Mouse (Mus musculus) lung, postnatal 10 days (tissue): Measurements from ENCODE around the gene Popdc3.
A peak's percentile ranks its signal among the peaks of the same experiment; 100 is the strongest.
"Not testable (repeated sequence)": the region's sequence is repeated elsewhere in the genome, so short reads cannot be mapped to it uniquely, and the experiment has no call there.

Source experiments
- DNase-seq: peaks from one replicate; pipeline ENCODE4 v3.0.0; 2021

The Popdc3 gene

DNA sequence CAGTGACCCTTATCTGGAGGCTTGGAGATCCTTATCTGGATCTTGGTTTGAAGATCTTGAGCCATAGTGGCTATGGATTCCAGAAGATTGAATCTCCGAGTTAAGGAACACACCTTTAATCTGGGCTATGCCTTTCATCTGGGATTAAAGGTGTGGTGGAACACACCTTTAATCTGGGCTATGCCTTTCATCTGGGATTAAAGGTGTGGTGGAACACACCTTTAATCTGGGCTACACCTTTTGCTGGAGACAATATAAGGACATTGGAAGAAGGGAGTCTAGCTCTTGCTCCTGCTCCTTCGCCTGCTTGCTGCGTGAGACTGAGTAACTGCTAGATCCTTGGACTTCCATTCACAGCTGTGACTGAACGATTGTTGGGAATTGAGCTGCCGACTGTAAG lies at the start of gene Popdc3:
Gene Popdc3 (plus strand): TSS at position 301 of the 400 bp plus-strand sequence.
- DNase-seq, result not testable (repeated sequence)

- DNase-seq, result peak; percentile 49
Measured at GRCm38 (mm10) chr10:45129105-45129504, 48.8 kb upstream of the Popdc3 start.

DNA sequence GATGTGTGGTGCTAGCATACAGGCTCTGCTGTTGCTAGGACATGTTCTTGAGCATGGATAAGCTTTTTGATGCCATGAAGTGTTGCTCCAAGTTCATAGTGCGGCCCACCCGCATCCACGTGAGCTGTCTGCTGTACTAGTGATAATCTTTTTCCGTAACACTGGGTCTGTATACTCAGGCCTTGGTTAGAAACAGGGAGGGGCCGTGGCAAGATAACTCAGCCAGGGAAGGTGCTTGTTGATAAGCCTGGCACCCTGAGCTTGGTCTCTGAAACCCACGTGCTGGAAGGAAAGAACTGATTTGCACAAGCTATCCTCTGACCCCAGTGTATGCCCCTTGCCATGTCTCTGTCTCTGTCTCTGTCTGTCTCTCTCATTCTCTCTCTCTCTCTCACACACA lies 47.9 kb upstream of the Popdc3 start:
- no peak for DNase-seq

DNA sequence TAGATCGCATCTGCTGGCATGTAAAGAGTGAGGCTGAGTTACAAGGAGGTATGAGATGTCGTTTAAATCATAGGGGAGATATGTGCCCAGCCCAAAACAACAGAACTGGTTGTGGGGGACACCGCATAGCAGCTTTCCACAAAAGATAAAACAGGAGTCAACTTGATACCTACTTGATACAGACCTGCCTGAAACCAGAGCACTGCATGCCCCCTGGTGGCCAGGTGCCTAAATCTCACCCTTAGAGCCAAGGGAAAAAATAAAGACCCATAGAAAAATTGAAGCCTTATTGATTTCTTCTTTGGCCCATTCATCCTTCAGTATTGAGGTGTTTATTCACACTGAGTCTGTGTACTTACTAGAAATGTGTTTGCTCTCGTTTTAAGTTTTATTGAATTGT lies 45.5 kb upstream of the Popdc3 start:
- DNase-seq, result peak; percentile 49

DNA sequence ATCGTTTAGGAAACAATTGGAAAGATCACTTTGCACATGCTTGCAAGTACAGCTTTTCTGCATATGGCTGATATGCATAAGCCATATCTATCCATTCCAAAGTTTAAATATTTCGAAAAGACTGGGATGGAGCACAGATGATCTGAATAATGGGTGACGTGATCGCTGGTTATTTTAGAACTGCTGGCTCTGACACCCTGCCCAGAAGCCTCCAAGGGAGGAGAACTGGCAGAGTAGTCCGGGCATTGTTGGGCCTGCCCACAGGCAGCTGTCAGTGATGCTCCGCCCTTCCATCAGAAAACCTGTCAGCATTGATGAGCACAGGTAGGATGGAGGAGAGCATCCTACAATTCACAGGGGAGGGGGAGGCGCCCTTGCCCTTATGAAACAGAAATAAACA lies 41.1 kb upstream of the Popdc3 start:
- DNase-seq, result no peak

DNA sequence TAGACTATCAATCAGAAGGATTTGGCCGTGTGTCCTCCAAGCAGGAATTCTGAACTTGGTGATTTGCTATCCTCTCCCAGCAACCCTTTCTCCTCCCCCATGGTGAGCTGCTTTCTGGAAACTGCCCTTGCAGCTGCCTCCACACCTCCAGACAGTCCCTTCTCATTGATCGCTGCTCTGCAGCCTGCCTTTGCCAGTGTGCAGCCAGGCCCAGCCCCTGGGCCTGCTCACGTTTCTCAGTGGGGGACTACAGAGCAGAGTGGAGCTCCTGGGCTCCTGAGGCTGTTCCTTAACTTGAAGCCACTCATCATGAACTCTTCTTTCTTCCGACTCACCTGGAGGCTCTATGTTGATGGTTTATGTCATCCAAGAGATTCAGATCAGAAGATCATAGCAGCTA lies 38.0 kb upstream of the Popdc3 start:
- no peak for DNase-seq

GRCm38 (mm10) chr10:45140474-45141212 lies 37.3 kb upstream of the Popdc3 start:
- no peak for DNase-seq

- no peak for DNase-seq
Measured at GRCm38 (mm10) chr10:45142359-45142758, 35.5 kb upstream of the Popdc3 start.

DNA sequence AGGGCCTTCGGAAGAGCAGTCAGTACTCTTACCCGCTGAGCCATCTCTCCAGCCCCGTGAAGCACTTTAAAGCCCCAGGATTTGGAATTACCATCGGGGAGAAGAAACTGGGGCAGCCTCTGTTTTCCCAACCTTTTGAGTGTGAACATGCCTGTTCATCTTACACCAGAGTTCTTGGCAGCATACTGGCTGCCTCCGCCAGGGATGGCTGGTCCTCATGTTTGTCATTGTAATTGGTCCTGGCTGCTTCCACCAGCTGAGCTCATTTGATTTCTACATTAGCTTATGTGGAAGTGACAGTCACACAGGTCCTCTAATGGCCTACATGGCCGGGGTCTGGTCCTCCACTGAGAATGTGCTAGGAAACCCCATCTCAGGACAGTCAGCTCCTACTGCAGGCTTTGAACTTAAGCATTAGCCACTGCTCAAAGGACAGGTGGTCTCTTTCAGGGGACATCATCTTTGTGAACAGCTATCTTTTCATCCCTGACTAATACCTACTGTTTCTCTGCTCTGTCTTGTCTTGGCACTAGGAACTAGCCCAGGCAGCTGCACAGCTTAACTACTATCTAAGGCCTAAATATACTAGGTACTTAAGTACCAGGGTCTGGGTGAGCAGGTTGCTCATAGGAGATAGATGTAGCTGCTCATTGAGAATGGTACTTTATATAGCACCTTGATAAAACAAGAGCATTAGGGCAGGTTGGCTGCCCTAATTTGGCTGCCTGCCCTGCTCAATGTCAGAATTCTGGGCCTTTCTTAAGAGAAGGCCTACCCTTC lies 33.7 kb upstream of the Popdc3 start:
- no peak for DNase-seq

- DNase-seq, result no peak
Measured at GRCm38 (mm10) chr10:45146821-45147220, 31.1 kb upstream of the Popdc3 start.

GRCm38 (mm10) chr10:45151137-45151536 lies 26.8 kb upstream of the Popdc3 start:
- no peak for DNase-seq

DNA sequence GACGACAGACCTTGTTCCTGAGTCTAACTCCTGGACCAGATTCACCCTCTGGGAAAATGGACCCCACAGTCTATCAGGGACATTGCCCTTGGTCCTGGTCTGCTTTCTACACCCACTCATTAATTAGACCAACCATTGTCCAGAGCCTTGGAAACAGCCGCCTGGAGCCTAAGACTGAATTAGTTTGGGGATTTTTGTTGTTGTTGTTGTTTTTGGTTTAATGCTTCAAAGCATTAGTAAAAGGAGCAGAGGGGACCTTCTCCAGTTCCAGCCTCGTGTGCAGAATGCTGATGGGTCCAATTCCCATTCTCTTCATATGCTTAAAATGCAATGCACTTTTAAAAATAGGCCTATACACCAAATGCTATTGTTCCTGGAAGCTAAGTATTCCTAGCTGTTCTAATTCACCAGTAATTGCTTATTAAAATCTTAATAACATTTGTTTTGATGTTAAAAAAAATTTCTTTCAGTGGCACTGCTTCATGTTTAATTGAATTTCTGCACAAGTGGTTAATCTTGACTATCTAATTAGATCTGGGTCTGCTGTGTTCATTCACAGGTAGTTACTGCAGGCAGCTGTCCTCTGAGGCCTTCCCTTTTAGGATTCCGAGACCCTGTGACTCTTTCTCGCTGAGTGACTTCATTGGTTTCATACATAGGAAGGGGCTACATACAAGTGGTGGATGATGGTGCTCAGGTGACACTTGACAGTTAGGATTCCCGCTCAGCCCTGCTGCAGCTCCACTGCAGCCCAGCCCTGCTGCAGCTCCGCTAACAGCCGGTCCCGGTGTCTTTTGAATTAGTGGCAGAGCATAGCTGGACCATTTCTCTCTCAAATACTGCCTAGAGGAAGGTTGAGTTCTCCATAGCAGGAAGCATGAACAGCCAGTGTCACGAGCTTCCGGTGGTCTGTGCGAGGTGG lies 25.9 kb upstream of the Popdc3 start:
- DNase-seq, result no peak

DNA sequence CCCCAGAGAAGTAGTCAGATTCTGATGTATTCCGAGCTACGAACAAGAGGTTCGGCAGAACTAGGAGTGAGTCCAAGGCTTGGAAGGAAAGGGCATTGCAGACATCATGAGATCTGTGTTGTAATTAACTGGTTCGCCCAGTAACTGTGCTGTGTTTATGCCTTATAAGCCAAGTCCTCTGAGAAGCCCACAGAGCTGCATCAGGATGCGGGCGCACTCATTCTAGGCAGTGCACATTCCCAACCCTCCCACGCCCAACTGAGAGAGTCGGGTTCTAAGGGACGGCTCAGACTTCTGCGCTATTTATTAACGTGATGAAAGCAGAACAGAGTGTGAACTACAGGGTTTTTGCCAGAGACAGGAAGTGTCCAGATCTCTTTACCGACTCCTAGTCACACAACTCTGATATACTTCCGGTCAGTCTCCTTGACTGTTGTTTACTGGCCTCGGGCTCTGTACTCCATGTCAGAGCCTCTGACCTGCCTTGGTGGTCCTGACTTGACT lies 23.3 kb upstream of the Popdc3 start:
- DNase-seq, result peak; percentile 26

- DNase-seq, result no peak
Measured at GRCm38 (mm10) chr10:45165851-45166250, 12.0 kb upstream of the Popdc3 start.

DNA sequence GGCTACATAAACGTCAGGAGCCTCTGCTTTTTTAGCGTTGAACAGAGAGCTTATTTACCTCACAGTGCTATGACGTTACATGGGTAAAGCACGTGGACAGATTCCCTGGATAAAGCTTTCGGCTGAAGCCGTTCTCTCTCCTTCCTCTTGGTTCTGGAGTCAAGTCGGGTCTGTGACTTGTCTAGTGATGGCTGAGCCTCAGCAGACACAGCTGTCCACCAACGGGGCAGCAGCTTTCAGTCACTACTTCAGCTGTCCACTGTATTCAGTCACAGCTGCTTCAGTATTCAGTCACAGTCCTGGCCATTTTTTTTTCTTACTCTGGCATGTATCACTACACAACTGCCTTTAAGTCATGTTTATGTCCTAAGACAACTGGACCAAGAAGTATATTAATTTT lies 4.0 kb upstream of the Popdc3 start:
- DNase-seq, result peak; percentile 3

DNA sequence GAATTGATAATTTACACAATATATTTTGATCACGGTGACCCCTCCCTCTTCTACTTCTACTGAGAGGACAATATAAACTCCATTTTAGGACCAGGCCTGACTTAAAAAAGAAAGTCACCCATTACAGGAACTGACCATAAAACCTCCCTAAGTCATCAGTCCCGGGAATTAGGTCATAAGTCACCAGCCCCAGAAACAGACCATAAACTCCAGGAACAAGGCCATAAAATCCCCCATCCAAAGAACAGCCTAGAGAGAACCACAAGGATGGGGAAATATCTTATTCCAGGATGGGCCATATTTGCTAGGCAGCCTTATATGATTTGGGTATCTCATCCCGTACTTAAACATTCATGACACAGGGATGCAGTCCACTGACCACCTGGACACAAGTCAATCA lies 3.6 kb upstream of the Popdc3 start:
- DNase-seq, result no peak

- no peak for DNase-seq
Measured at GRCm38 (mm10) chr10:45180677-45181326, 2.9 kb downstream of the Popdc3 start.

GRCm38 (mm10) chr10:45181344-45181743 lies 3.4 kb downstream of the Popdc3 start:
- DNase-seq, result peak; percentile 5

DNA sequence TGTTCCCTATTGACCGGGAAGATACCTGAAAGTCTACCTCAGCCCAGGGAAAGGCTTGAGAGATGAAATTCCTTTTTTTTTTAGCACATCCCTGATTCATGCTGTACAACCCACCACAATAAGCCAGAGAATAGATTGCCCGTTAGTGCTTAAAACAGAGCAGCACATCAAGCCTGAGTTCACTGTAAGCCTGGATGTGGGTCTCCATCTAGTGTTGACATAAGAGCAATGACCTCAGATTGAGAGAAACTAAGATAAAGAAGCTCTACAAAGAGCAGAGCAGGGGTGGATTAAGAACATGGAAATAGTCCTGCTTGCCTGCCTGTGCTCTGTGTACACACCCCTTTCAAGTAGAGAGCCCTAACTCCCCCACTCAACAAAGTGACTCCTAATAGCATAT lies 7.6 kb downstream of the Popdc3 start:
- no peak for DNase-seq

DNA sequence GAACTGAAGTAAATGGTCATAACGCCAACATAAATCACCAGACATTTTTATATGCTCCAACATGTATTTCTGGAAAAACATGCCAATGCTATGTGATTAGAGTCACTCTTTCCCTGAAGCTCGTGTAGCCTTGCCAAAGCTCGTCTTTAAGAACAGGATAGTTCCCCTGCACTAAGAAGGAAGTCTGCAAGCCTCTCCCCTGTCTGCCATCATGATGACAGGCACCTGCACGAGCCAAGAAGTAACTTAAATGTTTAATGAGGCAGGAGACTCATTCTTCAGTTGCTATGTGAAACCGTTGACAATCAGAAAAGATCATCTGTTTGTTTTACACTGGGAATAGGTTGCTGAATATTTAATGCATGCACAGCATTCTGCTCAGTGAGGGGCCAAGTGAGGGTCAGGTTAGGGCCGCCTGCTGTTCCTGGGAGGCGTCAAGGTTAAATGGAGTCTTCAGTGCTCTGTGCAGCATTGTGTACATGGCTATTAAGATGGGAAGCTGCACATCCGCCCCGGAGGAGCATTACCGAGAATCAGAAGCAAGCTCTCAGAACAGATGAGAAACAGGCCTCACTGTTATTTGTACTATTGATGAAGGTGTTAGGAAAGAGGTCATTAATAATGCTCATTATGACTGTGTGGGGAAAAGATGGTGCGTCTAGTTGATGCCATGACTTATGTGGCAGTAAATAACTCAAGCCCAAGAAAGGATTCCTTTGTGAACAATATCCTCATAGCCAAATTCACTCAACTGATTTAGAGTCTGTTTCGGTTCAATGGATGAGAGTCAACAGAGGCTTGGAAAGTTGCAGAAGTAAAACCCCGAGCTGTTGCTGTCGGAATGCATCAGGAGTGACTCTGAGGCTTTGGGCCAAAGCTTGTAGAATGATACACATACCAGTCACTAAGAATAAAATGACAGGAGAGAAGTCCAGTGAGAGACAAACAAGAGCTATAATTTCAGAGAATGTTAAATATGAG lies 15.7 kb downstream of the Popdc3 start:
- no peak for DNase-seq

- DNase-seq, result no peak
Measured at GRCm38 (mm10) chr10:45194531-45194930, 16.6 kb downstream of the Popdc3 start.
